In the genomic region with DNA sequence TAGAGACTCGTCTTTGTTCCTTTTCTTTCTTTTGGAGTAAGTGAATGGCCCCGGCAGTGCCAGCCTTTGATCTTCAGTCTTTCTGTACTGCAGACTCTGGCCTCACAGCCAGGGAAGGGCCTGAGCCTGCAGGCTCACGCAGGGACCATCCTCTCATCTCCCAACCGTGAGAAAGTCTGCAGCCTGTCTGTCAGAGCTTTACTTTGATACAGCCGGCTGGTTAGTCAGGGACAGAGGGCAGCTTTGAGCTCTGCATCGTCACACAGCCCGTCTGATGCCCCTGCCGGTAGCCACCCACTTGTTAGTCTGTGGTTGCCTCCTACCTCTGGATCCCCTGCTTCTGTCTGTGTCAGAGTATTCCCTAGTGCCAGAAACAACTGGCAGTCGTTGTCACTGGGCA, we compare ENCODE assay signal across 20 mouse cellular contexts. TPM values are rescaled to one million over a fixed set of nuclear protein-coding genes. Genes with fewer than 3 reads are reported as not detected.
DNase-seq lines count a peak whose midpoint lies in the region; ATAC-seq lines count a peak whose summit lies in the region.
"Had no signal": no experiment of that assay in that cellular context is flagged by ENCODE, and none has a peak within 500 bp of the region (broad histone marks: within the 10 kb centered on the region; RNA-seq: fewer than 3 reads in every experiment).

No protein-coding gene starts in this region.

- ATAC-seq in hindbrain, embryonic 14.5 days (ENCODE audit: low FRiP score) = no peak
- ATAC-seq in forebrain, embryonic 12.5 days (ENCODE audit: low FRiP score) = no peak
- peak; percentile 65; the same call in 1 of the 2 replicates for ATAC-seq in midbrain, embryonic 13.5 days
- ATAC-seq: intestine, embryonic 16.5 days; lung, postnatal 0 days had no signal

- intact Hi-C loops in heart, postnatal 10 days (cut with DNase I) = no loop called here

- DNase-seq in hindbrain, embryonic 10.5 days (ENCODE audit: low spot score) = no peak
- DNase-seq in hindbrain, embryonic 14.5 days (ENCODE audit: low spot score) = no peak
- DNase-seq in Muller cell, postnatal 12 days (ENCODE audit: inconsistent ontology term) = peak; percentile 51
- DNase-seq in limb, embryonic 10.5 days (ENCODE audit: low spot score) = no peak
- no peak for DNase-seq in right cerebral cortex, postnatal 14 days
- DNase-seq in heart, postnatal 10 days = no peak
- DNase-seq: adrenal gland, postnatal 36 days; cerebellum, adult 18-20 months; gastrocnemius, postnatal 14 days; heart, adult 2 months; thymus, postnatal 25 days had no signal

- H3K27me3 ChIP-seq in hindbrain, embryonic 10.5 days (ENCODE audit: insufficient read depth, poor library complexity, severe bottlenecking) = no peaks in the 10 kb centered on the region
- H3K27me3 ChIP-seq in hindbrain, embryonic 14.5 days (ENCODE audit: control insufficient read depth, insufficient read depth, low read length) = no peaks in the 10 kb centered on the region
- no peaks in the 10 kb centered on the region for H3K27me3 ChIP-seq in forebrain, embryonic 12.5 days
- H3K27me3 ChIP-seq in midbrain, embryonic 13.5 days = no peaks in the 10 kb centered on the region
- H3K27me3 ChIP-seq in limb, embryonic 10.5 days (ENCODE audit: low read depth, poor library complexity, severe bottlenecking) = no peaks in the 10 kb centered on the region
- H3K27me3 ChIP-seq: CH12.LX; kidney, embryonic 15.5 days; limb, embryonic 15.5 days; neural tube, embryonic 13.5 days had no signal

- peaks cover 3% of the 10 kb centered on the region for H3K36me3 ChIP-seq in hindbrain, embryonic 10.5 days
- no peaks in the 10 kb centered on the region for H3K36me3 ChIP-seq in hindbrain, embryonic 14.5 days (replicated peaks; ENCODE audit: control insufficient read depth, insufficient read depth)
- no peaks in the 10 kb centered on the region for H3K36me3 ChIP-seq in forebrain, embryonic 12.5 days (replicated peaks)
- H3K36me3 ChIP-seq in midbrain, embryonic 13.5 days = no peaks in the 10 kb centered on the region
- H3K36me3 ChIP-seq in limb, embryonic 10.5 days = peaks cover 22% of the 10 kb centered on the region; the same call in 1 of the 2 replicates
- H3K36me3 ChIP-seq: neural tube, embryonic 13.5 days had no signal

- H3K4me2 ChIP-seq in hindbrain, embryonic 14.5 days (replicated peaks) = no peak overlapping the region
- no peak overlapping the region for H3K4me2 ChIP-seq in forebrain, embryonic 12.5 days
- H3K4me2 ChIP-seq in midbrain, embryonic 13.5 days (replicated peaks) = 0 out of 2 replicates have a peak overlapping the region, but pooled peaks have one; percentile 9
- H3K4me2 ChIP-seq: kidney, embryonic 15.5 days; limb, embryonic 15.5 days; neural tube, embryonic 13.5 days had no signal

- H3K27ac ChIP-seq in hindbrain, embryonic 10.5 days = 0 out of 2 replicates have a peak overlapping the region, but pooled peaks have one; percentile 20
- no peak overlapping the region for H3K27ac ChIP-seq in hindbrain, embryonic 14.5 days
- H3K27ac ChIP-seq in forebrain, embryonic 12.5 days = peak overlapping the region; percentile 38; the same call in 1 of the 2 replicates
- peak overlapping the region; percentile 55 for H3K27ac ChIP-seq in midbrain, embryonic 13.5 days
- H3K27ac ChIP-seq in limb, embryonic 10.5 days = no peak overlapping the region
- H3K27ac ChIP-seq: heart, adult 2 months; kidney, embryonic 15.5 days; limb, embryonic 15.5 days; neural tube, embryonic 13.5 days had no signal

- peaks cover 44% of the 10 kb centered on the region for H3K4me1 ChIP-seq in hindbrain, embryonic 10.5 days (replicated peaks)
- peaks cover 10% of the 10 kb centered on the region for H3K4me1 ChIP-seq in hindbrain, embryonic 14.5 days (replicated peaks; ENCODE audit: control insufficient read depth, insufficient read depth, low read length)
- H3K4me1 ChIP-seq in forebrain, embryonic 12.5 days = peaks cover 27% of the 10 kb centered on the region
- H3K4me1 ChIP-seq in midbrain, embryonic 13.5 days (replicated peaks) = peaks cover 31% of the 10 kb centered on the region
- peaks cover 4% of the 10 kb centered on the region for H3K4me1 ChIP-seq in limb, embryonic 10.5 days

- H3K9ac ChIP-seq in hindbrain, embryonic 14.5 days = no peak overlapping the region
- 0 out of 2 replicates have a peak overlapping the region, but pooled peaks have one; percentile 2 for H3K9ac ChIP-seq in forebrain, embryonic 12.5 days
- peak overlapping the region; percentile 37 for H3K9ac ChIP-seq in midbrain, embryonic 13.5 days (replicated peaks)
- H3K9ac ChIP-seq: kidney, embryonic 15.5 days; limb, embryonic 15.5 days; neural tube, embryonic 13.5 days had no signal

- H3K4me3 ChIP-seq in hindbrain, embryonic 10.5 days = no peak overlapping the region
- no peak overlapping the region for H3K4me3 ChIP-seq in hindbrain, embryonic 14.5 days (replicated peaks; ENCODE audit: low read length)
- no peak overlapping the region for H3K4me3 ChIP-seq in forebrain, embryonic 12.5 days (replicated peaks)
- no peak overlapping the region for H3K4me3 ChIP-seq in midbrain, embryonic 13.5 days (replicated peaks)
- H3K4me3 ChIP-seq in limb, embryonic 10.5 days = no peak overlapping the region
- H3K4me3 ChIP-seq: erythroblast, embryonic 14.5 days; heart, adult 2 months; kidney, embryonic 15.5 days; limb, embryonic 15.5 days; neural tube, embryonic 13.5 days had no signal

- WGBS in hindbrain, embryonic 10.5 days = 11% methylated on average over 9 of the region's 9 CpGs
- 14% methylated on average over 9 of the region's 9 CpGs for WGBS in hindbrain, embryonic 14.5 days
- 10% methylated on average over 9 of the region's 9 CpGs for WGBS in forebrain, embryonic 12.5 days
- 3% methylated on average over 9 of the region's 9 CpGs for WGBS in midbrain, embryonic 13.5 days
- 16% methylated on average over 9 of the region's 9 CpGs for WGBS in limb, embryonic 10.5 days

- no peaks in the 10 kb centered on the region for H3K9me3 ChIP-seq in hindbrain, embryonic 10.5 days
- H3K9me3 ChIP-seq in hindbrain, embryonic 14.5 days (ENCODE audit: control insufficient read depth, low read length) = no peaks in the 10 kb centered on the region
- no peaks in the 10 kb centered on the region for H3K9me3 ChIP-seq in forebrain, embryonic 12.5 days
- H3K9me3 ChIP-seq in midbrain, embryonic 13.5 days = no peaks in the 10 kb centered on the region
- no peaks in the 10 kb centered on the region for H3K9me3 ChIP-seq in limb, embryonic 10.5 days (replicated peaks)
- H3K9me3 ChIP-seq: kidney, embryonic 15.5 days; limb, embryonic 15.5 days; neural tube, embryonic 13.5 days had no signal

RNA-seq across cellular contexts. Expression of a gene that starts 22.5 kb away (rescaled TPM):
- 9.8 and 11.0 TPM in 2 replicates for polyA plus RNA-seq in hindbrain, embryonic 10.5 days (2016; fragmentation: Nextera tagmentation; extraction: Ambion mirVana)
- 13.7 and 14.4 TPM in 2 replicates for polyA plus RNA-seq in hindbrain, embryonic 14.5 days (2014; fragmentation: Nextera tagmentation; extraction: Ambion mirVana)
- 11.2 and 12.0 TPM in 2 replicates for polyA plus RNA-seq in forebrain, embryonic 12.5 days (2016; fragmentation: Nextera tagmentation; extraction: Ambion mirVana)
- 9.2 and 10.0 TPM in 2 replicates for polyA plus RNA-seq in midbrain, embryonic 13.5 days (2015; fragmentation: Nextera tagmentation; extraction: Ambion mirVana)
- polyA plus RNA-seq in limb, embryonic 10.5 days (2016; fragmentation: Nextera tagmentation; extraction: Ambion mirVana) = 13.3 and 13.8 TPM in 2 replicates
- total RNA-seq in heart, postnatal 10 days (2021) = 10 to 100 TPM in 1 of 2 experiments, 1 to 10 TPM in 1; 6.9 to 12.7 TPM

RNA-seq across cellular contexts. Expression of a gene that starts 51.8 kb away (rescaled TPM):
- polyA plus RNA-seq in hindbrain, embryonic 10.5 days (2016; fragmentation: Nextera tagmentation; extraction: Ambion mirVana) = 112 and 114 TPM in 2 replicates
- polyA plus RNA-seq in hindbrain, embryonic 14.5 days (2014; fragmentation: Nextera tagmentation; extraction: Ambion mirVana) = 91.1 and 95.5 TPM in 2 replicates
- polyA plus RNA-seq in forebrain, embryonic 12.5 days (2016; fragmentation: Nextera tagmentation; extraction: Ambion mirVana) = 100 TPM in 2 replicates
- polyA plus RNA-seq in midbrain, embryonic 13.5 days (2015; fragmentation: Nextera tagmentation; extraction: Ambion mirVana) = 107 and 112 TPM in 2 replicates
- 123 and 127 TPM in 2 replicates for polyA plus RNA-seq in limb, embryonic 10.5 days (2016; fragmentation: Nextera tagmentation; extraction: Ambion mirVana)
- 10 to 100 TPM; 36.2 to 36.3 TPM for total RNA-seq in heart, postnatal 10 days (2021)

Comparison
In these comparisons a context has a peak if more than half of its experiments do, and no peak if none do; other contexts are left out.
1. H3K27ac ChIP-seq: peak in hindbrain, embryonic 10.5 days (single experiment), forebrain, embryonic 12.5 days (single experiment) and midbrain, embryonic 13.5 days (single experiment); none in hindbrain, embryonic 14.5 days (single experiment) and limb, embryonic 10.5 days (single experiment).